Mouse (Mus musculus): ENCODE measurements around the gene Dap. TPM values are rescaled to one million over a fixed set of nuclear protein-coding genes. Genes with fewer than 3 reads are reported as not detected.

Dap gene
- 59.1 and 59.4 TPM in 2 replicates for polyA plus RNA-seq (2016; fragmentation: Nextera tagmentation; extraction: Ambion mirVana)

GRCm38 (mm10) chr15:31224135-31224761 is at the start of gene Dap:
Dap (plus strand) TSS chr15:31224314.
- WGBS, result 1% methylated on average over 64 of the region's 67 CpGs
- H3K4me2 ChIP-seq (replicated peaks), result peak within 1 kb of the TSS; percentile 69
- H3K36me3 ChIP-seq, result no peaks in the 10 kb centered on the region
- H3K27ac ChIP-seq, result peak within 1 kb of the TSS; percentile 74
- peak within 1 kb of the TSS; percentile 80 for H3K9ac ChIP-seq
- no peaks in the 10 kb centered on the region for H3K27me3 ChIP-seq
- no peaks in the 10 kb centered on the region for H3K9me3 ChIP-seq (replicated peaks)
- peak within 1 kb of the TSS; percentile 71 for H3K4me3 ChIP-seq
- peak; percentile 99 for ATAC-seq (ENCODE audit: low FRiP score)
- H3K4me1 ChIP-seq, result peaks cover 4% of the 10 kb centered on the region

GRCm38 (mm10) chr15:31176566-31176965 is 47.5 kb upstream of the Dap start:
- WGBS, result 59% methylated on average over 8 of the region's 8 CpGs
- no peak for ATAC-seq (ENCODE audit: low FRiP score)
- H3K4me2 ChIP-seq (replicated peaks), result no peak overlapping the region

GRCm38 (mm10) chr15:31184651-31185443 is 39.3 kb upstream of the Dap start:
- H3K36me3 ChIP-seq, result no peaks in the 10 kb centered on the region
- no peaks in the 10 kb centered on the region for H3K27me3 ChIP-seq
- no peak overlapping the region for H3K9ac ChIP-seq
- H3K4me2 ChIP-seq (replicated peaks), result no peak overlapping the region
- H3K9me3 ChIP-seq (replicated peaks), result no peaks in the 10 kb centered on the region
- no peak for ATAC-seq (ENCODE audit: low FRiP score)
- 58% methylated on average over 12 of the region's 12 CpGs for WGBS
- H3K27ac ChIP-seq, result no peak overlapping the region
- H3K4me1 ChIP-seq, result no peaks in the 10 kb centered on the region; the same call in 1 of the 2 replicates
- H3K4me3 ChIP-seq, result no peak overlapping the region

More at GRCm38 (mm10) chr15:31176566-31176965, 47.5 kb upstream of the Dap start:
- Histone ChIP-seq H3K4me3 (no peak overlapping the region), H3K9me3 (replicated peaks) (no peaks in the 10 kb centered on the region), H3K4me1 (no peaks in the 10 kb centered on the region), H3K27me3 (no peaks in the 10 kb centered on the region), H3K9ac (no peak overlapping the region), H3K36me3 (no peaks in the 10 kb centered on the region), H3K27ac (no peak overlapping the region)

DNA sequence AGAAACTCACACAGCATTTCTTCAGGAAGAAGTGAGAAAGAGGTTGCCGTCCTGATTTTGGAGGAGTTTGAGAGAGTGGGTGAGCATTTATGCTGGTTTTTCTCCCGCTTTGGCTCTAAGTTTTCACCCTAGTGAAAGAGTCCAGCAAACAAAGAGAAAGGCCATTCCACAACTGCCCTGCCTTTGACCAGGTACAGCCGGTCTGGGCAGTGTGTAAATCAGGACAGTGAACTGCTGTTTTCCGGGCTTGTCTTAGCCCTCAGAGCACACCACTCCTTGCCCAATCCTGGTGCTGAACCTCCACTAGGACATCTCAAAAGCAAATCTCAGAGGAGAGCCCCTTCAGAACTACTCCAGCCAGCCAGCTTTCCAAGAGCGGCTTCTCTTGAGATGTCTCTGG is 38.6 kb upstream of the Dap start:
- WGBS, result 88% methylated on average over 5 of the region's 5 CpGs
- H3K36me3 ChIP-seq, result no peaks in the 10 kb centered on the region
- no peak for ATAC-seq (ENCODE audit: low FRiP score)

GRCm38 (mm10) chr15:31186371-31186901 is 37.7 kb upstream of the Dap start:
- Histone ChIP-seq H3K4me1 (no peaks in the 10 kb centered on the region; the same call in 1 of the 2 replicates), H3K4me2 (replicated peaks) (no peak overlapping the region), H3K27ac (no peak overlapping the region), H3K9me3 (replicated peaks) (no peaks in the 10 kb centered on the region), H3K9ac (no peak overlapping the region), H3K4me3 (no peak overlapping the region), H3K36me3 (no peaks in the 10 kb centered on the region), H3K27me3 (no peaks in the 10 kb centered on the region)
- WGBS, result 80% methylated on average over 6 of the region's 6 CpGs
- ATAC-seq (ENCODE audit: low FRiP score), result no peak

More for the DNA sequence above, 38.6 kb upstream of the Dap start:
- no peaks in the 10 kb centered on the region for H3K27me3 ChIP-seq
- no peak overlapping the region for H3K9ac ChIP-seq
- no peaks in the 10 kb centered on the region for H3K9me3 ChIP-seq (replicated peaks)
- no peak overlapping the region for H3K4me2 ChIP-seq (replicated peaks)
- no peaks in the 10 kb centered on the region; the same call in 1 of the 2 replicates for H3K4me1 ChIP-seq
- no peak overlapping the region for H3K27ac ChIP-seq
- no peak overlapping the region for H3K4me3 ChIP-seq

DNA sequence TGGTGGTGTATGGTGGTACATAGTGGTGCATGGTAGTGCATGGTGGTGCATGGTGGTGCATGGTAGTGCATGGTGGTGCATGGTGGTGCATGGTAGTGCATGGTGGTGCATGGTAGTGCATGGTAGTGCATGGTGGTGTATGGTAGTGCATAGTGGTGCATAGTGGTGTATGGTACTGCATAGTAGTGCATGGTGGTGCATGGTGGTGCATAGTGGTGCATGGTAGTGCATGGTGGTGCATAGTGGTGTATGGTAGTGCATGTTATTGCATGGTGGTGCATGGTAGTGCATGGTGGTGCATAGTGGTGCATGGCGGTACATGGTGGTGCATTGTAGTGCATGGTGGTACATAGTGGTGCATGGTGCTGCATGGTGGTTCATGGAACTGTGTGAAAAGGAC is 31.6 kb upstream of the Dap start:
- 97% methylated on average over 1 of the region's 1 CpGs for WGBS
- Histone ChIP-seq H3K4me3 (no peak overlapping the region), H3K9ac (no peak overlapping the region), H3K27ac (no peak overlapping the region), H3K4me2 (replicated peaks) (no peak overlapping the region), H3K4me1 (no peaks in the 10 kb centered on the region), H3K9me3 (replicated peaks) (no peaks in the 10 kb centered on the region), H3K36me3 (no peaks in the 10 kb centered on the region), H3K27me3 (no peaks in the 10 kb centered on the region)
- no peak for ATAC-seq (ENCODE audit: low FRiP score)

DNA sequence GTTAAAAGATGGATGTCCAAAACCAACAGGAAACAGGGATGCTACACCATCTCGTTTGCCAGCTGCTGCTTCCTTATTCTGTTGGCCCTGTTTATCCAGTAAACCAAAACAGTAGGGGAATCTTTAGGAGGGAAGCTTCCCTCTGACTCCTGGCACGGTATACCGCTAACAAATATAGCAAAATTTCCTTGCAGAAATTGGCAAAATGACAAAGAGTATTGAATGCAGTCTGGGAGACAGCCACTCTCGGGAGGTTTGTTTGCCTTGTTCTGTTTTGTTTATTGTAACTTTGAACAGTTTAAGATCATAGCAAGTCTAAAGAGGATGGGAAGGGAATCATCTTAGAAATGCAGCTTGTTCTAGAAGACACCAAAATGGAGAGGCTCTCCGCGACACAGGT is 28.3 kb upstream of the Dap start:
- ATAC-seq (ENCODE audit: low FRiP score), result no peak
- H3K9ac ChIP-seq, result no peak overlapping the region

GRCm38 (mm10) chr15:31207346-31208093 is 16.6 kb upstream of the Dap start:
- H3K4me1 ChIP-seq, result 0 out of 2 replicates have a peak, but pooled peaks cover 3% of the 10 kb centered on the region
- H3K9me3 ChIP-seq (replicated peaks), result no peaks in the 10 kb centered on the region
- H3K9ac ChIP-seq, result no peak overlapping the region
- no peak overlapping the region for H3K4me3 ChIP-seq
- 70% methylated on average over 9 of the region's 9 CpGs for WGBS
- no peak overlapping the region for H3K4me2 ChIP-seq (replicated peaks)
- 0 out of 2 replicates have a peak overlapping the region, but pooled peaks have one; percentile 23 for H3K27ac ChIP-seq
- H3K36me3 ChIP-seq, result no peaks in the 10 kb centered on the region
- H3K27me3 ChIP-seq, result no peaks in the 10 kb centered on the region
- ATAC-seq (ENCODE audit: low FRiP score), result no peak

More for the DNA sequence above, 28.3 kb upstream of the Dap start:
- H3K9me3 ChIP-seq (replicated peaks), result no peaks in the 10 kb centered on the region
- H3K4me3 ChIP-seq, result no peak overlapping the region
- H3K4me1 ChIP-seq, result no peaks in the 10 kb centered on the region
- H3K36me3 ChIP-seq, result no peaks in the 10 kb centered on the region
- 84% methylated on average over 6 of the region's 6 CpGs for WGBS
- H3K27me3 ChIP-seq, result no peaks in the 10 kb centered on the region
- H3K27ac ChIP-seq, result no peak overlapping the region
- no peak overlapping the region for H3K4me2 ChIP-seq (replicated peaks)

DNA sequence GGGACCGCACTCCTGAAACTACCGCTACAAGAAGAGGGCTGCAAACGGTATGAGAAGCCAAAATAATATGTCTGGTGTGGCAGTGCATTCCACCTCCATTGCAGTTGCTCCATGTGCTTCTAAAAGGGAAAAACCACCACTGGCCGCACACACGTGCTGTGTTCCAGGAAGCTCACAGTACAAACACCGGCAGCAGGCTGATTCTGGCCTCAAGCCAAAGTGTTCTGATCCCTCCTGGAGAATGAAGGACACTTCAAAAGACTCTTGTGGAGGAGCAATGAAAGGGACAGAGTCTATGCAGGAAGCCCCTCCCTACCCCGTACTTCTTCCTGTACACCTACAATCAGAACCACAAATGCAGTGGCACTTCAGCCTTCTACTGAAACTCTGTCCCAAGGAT is 12.2 kb upstream of the Dap start:
- Histone ChIP-seq H3K4me3 (no peak overlapping the region), H3K36me3 (no peaks in the 10 kb centered on the region), H3K9ac (no peak overlapping the region), H3K27me3 (no peaks in the 10 kb centered on the region), H3K4me1 (0 out of 2 replicates have a peak, but pooled peaks cover 3% of the 10 kb centered on the region), H3K27ac (no peak overlapping the region), H3K9me3 (replicated peaks) (no peaks in the 10 kb centered on the region), H3K4me2 (replicated peaks) (no peak overlapping the region)
- 79% methylated on average over 7 of the region's 7 CpGs for WGBS
- no peak for ATAC-seq (ENCODE audit: low FRiP score)

DNA sequence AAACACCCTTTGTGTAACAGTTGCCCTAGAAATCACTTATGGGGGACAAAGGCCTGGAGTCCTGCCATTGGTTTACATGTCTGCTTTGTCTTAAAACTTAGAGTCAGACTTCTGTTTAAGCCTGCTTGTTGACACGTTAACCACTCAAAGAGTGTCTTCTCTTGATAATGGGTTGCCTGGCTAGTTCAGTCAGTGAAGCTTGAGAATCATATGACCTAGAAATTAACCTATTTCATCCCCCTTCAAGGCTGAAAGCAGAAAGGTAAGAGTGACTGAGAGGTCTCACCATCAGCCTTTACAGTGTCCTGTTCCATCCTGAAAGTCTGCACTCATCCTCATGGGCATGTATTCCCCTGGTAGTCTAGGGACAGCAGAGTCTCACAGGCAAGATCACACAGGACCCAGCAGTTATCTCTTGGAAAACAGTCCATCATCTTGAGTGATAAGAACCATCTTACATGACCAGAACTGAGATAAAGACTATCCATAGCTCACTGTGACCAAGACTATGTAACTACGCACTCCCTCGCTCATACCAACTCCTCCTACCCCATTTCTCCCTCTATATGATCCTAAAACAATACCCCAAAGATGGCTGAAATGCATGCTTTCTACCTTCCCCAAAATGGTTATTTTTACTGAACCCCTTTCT is 10.4 kb upstream of the Dap start:
- H3K4me2 ChIP-seq (replicated peaks), result no peak overlapping the region
- ATAC-seq (ENCODE audit: low FRiP score), result no peak
- H3K27ac ChIP-seq, result no peak overlapping the region
- H3K9ac ChIP-seq, result no peak overlapping the region
- no peak overlapping the region for H3K4me3 ChIP-seq
- no peaks in the 10 kb centered on the region for H3K9me3 ChIP-seq (replicated peaks)
- H3K27me3 ChIP-seq, result no peaks in the 10 kb centered on the region
- no peaks in the 10 kb centered on the region for H3K4me1 ChIP-seq
- H3K36me3 ChIP-seq, result no peaks in the 10 kb centered on the region
- 90% methylated on average over 3 of the region's 3 CpGs for whole genome bisulfite sequencing

DNA sequence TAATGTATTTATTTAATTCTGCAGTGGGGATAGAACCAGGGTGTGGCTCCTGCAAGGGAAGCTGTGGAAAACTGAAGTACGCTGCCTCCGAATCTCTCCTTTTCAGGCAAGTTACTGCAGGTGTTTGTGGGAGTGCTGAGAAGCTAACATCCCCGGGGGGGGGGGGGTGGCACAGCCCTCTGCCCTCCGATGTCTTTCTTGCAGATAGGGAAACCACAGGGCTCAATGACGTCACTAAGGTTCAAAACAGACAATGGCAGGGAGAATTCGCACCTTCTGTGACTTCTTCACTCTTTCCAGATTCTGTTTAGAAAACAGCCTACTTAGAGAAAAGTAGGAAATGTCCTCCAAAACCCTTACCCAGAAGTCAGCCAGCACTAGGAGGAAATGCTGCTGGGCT is 1.9 kb upstream of the Dap start:
- Histone ChIP-seq H3K27ac (no peak overlapping the region), H3K4me2 (replicated peaks) (no peak overlapping the region), H3K27me3 (no peaks in the 10 kb centered on the region), H3K36me3 (no peaks in the 10 kb centered on the region), H3K4me3 (no peak overlapping the region), H3K9ac (no peak overlapping the region), H3K4me1 (peaks cover 4% of the 10 kb centered on the region), H3K9me3 (replicated peaks) (no peaks in the 10 kb centered on the region)
- WGBS, result 79% methylated on average over 6 of the region's 6 CpGs
- ATAC-seq (ENCODE audit: low FRiP score), result no peak
